Mouse (Mus musculus) embryo, embryonic 10.5 days (tissue): ENCODE data around the gene Zfp799.

ENCODE experiments used
- DNase-seq: peaks from one replicate; pipeline ENCODE4 v3.0.0-alpha.2; 2015; ENCODE audit warnings: low spot score

Zfp799 gene

GRCm38 (mm10) chr17:32787436-32788093 is 42.5 kb downstream of the Zfp799 start:
- peak; percentile 34 for DNase-seq

DNA sequence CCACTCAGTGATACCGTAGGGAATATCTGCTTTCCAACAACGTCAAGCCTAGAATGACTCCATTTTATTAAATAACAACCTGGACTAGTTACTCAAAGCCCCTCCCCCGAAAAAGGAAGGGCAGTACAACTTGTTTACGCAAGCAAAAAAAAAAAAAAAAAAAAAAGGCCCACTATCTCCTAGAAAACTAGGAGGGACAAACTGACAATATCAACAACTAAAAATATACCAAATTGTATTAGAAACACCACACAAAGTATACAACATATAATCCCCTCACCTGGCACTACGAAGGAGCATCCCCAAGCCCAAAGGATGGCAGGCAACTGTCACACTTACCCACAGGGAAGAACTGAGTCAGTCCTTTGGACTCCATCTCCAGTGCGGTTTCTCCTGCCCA is 43.1 kb downstream of the Zfp799 start:
- DNase-seq, result no peak

DNA sequence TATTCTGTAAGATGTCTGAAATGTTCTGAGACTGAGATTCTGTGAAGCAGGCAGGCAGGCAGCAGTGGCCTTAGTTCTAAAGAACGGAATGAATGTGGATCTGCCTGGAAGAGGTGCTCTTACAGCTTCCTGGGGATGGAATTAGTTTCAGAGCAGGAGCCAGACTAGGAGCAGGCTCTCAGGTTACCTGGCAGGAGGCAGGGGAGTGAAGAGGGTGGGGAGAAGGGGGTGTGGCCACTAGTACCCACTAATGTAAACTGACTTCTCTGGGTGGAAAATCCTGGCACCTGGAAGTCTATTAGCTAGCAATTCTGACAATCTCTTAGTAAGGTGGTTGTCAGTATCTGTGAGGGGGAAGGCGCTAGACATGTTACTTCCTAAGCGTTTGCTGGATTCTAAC is 44.4 kb downstream of the Zfp799 start:
- no peak for DNase-seq

GRCm38 (mm10) chr17:32777564-32777963 is 52.5 kb downstream of the Zfp799 start:
- DNase-seq, result no peak

- no peak for DNase-seq
Measured at GRCm38 (mm10) chr17:32771213-32771612, 58.8 kb downstream of the Zfp799 start.

- DNase-seq, result no peak
Measured at GRCm38 (mm10) chr17:32766422-32766821, 63.6 kb downstream of the Zfp799 start.
